Mouse (Mus musculus): ENCODE data around the gene Smok2a.
"Not testable (repeated sequence)": the region's sequence is repeated elsewhere in the genome, so short reads cannot be mapped to it uniquely, and the experiment has no call there.

DNA sequence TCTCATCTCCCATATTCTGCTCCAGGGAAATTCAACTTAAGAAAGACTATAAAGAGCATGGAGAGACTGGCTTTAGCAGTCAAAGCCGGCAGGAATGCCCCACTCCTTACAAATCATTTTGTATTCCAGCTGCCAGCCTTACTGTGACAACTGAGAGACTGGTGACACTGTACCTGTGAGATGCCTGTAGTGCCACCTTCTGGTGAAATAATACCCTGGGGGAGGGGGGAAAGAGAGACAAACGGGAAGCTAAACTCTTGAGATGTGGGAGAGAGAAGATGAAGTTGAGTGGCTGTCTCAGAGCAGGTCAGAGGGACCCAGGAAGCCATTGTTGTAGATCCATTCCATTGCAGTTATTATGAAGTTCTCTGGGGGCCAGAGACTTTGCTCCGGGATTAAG lies 47.0 kb upstream of the Smok2a start:
- not testable (repeated sequence) for TF ChIP-seq CTCF, POLR2A (IDR thresholded peaks at IDR 0.05; ENCODE audit: insufficient read depth, low read depth, low read length)
